Mouse (Mus musculus) midbrain, embryonic 10.5 days (tissue): ENCODE measurements at regions not wholly inside any gene's neighbourhood (a gene's known extent, or its start where the extent isn't known, plus 50 kb on each side); places are given as distances from the start of the nearest gene placed in this dataset.
"Not testable (repeated sequence)": the region's sequence is repeated elsewhere in the genome, so short reads cannot be mapped to it uniquely, and the experiment has no call there.

Experiments used
- DNase-seq: peaks from one replicate; pipeline ENCODE4 v3.0.0-alpha.2; 2017; ENCODE audit warnings: low spot score
- H3K27ac ChIP-seq: fragments of 300-500 bp; sonication (generic); replicated peaks from 2 replicates; pipeline ENCODE4 v1.5.1; 2016; ENCODE audit warnings: mild to moderate bottlenecking
- H3K27me3 ChIP-seq: fragments of 300-500 bp; sonication (generic); 2 replicates; pipeline ENCODE4 v1.6.1; 2016; ENCODE audit warnings: low read depth, mild to moderate bottlenecking; ENCODE audit not compliant: poor library complexity, severe bottlenecking
- H3K36me3 ChIP-seq: fragments of 300-500 bp; sonication (generic); 2 replicates; pipeline ENCODE4 v1.6.1; 2016; ENCODE audit warnings: mild to moderate bottlenecking, moderate library complexity
- H3K4me1 ChIP-seq: fragments of 300-500 bp; sonication (generic); 2 replicates; pipeline ENCODE4 v1.6.1; 2016
- H3K4me3 ChIP-seq: fragments of 300-500 bp; sonication (generic); 2 replicates; pipeline ENCODE4 v1.5.1; 2016; ENCODE audit warnings: mild to moderate bottlenecking, moderate library complexity
- H3K9me3 ChIP-seq: fragments of 300-500 bp; sonication (generic); replicated peaks from 2 replicates; pipeline ENCODE4 v1.6.1; 2016; ENCODE audit warnings: mild to moderate bottlenecking
- WGBS: fragments of 180-500 bp; shearing (Covaris S2); methylation state at CpG from one replicate; pipeline ENCODE4 v1.1.7; 2016; 5-methylcytosine and 5-hydroxymethylcytosine counted together

GRCm38 (mm10) chrX:82249456-82249855, 699.2 kb upstream of the Dmd start:
- not testable (repeated sequence) for H3K4me1 ChIP-seq, DNase-seq, H3K4me3 ChIP-seq, H3K27ac ChIP-seq, H3K36me3 ChIP-seq, H3K27me3 ChIP-seq, H3K9me3 ChIP-seq
- WGBS, result 36% methylated on average over 1 of the region's 1 CpGs

GRCm38 (mm10) chrX:82282376-82282775, 666.3 kb upstream of the Dmd start:
- not testable (repeated sequence) for H3K27ac ChIP-seq, H3K9me3 ChIP-seq, H3K36me3 ChIP-seq, H3K4me3 ChIP-seq, H3K27me3 ChIP-seq, DNase-seq, H3K4me1 ChIP-seq
- WGBS, result 80% methylated on average over 4 of the region's 4 CpGs

GRCm38 (mm10) chrX:82310764-82311492, 637.7 kb upstream of the Dmd start:
- no peaks in the 10 kb centered on the region for H3K36me3 ChIP-seq
- peak overlapping the region; percentile 42 for H3K4me3 ChIP-seq
- no peaks in the 10 kb centered on the region for H3K4me1 ChIP-seq
- no peaks in the 10 kb centered on the region for H3K9me3 ChIP-seq
- DNase-seq, result peak; percentile 11
- 23% methylated on average over 18 of the region's 18 CpGs for whole genome bisulfite sequencing
- H3K27ac ChIP-seq, result no peak overlapping the region
- H3K27me3 ChIP-seq, result no peaks in the 10 kb centered on the region
